Mouse (Mus musculus) testis, postnatal 10 days (tissue): ENCODE measurements around the gene Rnf144b.

Experiments used
- DNase-seq: peaks from one replicate; pipeline ENCODE4 v3.0.0; 2021; ENCODE audit warnings: low spot score

The Rnf144b gene

GRCm38 (mm10) chr13:47180776-47181175, 58.3 kb downstream of the Rnf144b start:
- DNase-seq, result no peak

GRCm38 (mm10) chr13:47182366-47182765, 59.9 kb downstream of the Rnf144b start:
- no peak for DNase-seq

- DNase-seq, result no peak
Measured at GRCm38 (mm10) chr13:47183033-47183730, 60.7 kb downstream of the Rnf144b start.

- no peak for DNase-seq
Measured at GRCm38 (mm10) chr13:47183771-47184170, 61.3 kb downstream of the Rnf144b start.

GRCm38 (mm10) chr13:47187836-47188235, 65.4 kb downstream of the Rnf144b start:
- no peak for DNase-seq

- no peak for DNase-seq
Measured at GRCm38 (mm10) chr13:47189971-47190370, 67.5 kb downstream of the Rnf144b start.

GRCm38 (mm10) chr13:47192200-47192599, 69.7 kb downstream of the Rnf144b start:
- no peak for DNase-seq

- DNase-seq, result no peak
Measured at GRCm38 (mm10) chr13:47192771-47193170, 70.3 kb downstream of the Rnf144b start.

GRCm38 (mm10) chr13:47193326-47194153, 71.1 kb downstream of the Rnf144b start:
- DNase-seq, result peak; percentile 65

- DNase-seq, result no peak
Measured at GRCm38 (mm10) chr13:47194695-47195094, 72.2 kb downstream of the Rnf144b start.

GRCm38 (mm10) chr13:47195491-47195890, 73.0 kb downstream of the Rnf144b start:
- DNase-seq, result no peak

- DNase-seq, result peak; percentile 60
Measured at GRCm38 (mm10) chr13:47200011-47200670, 77.7 kb downstream of the Rnf144b start.

GRCm38 (mm10) chr13:47201962-47202624, 79.6 kb downstream of the Rnf144b start:
- DNase-seq, result peak; percentile 78

- DNase-seq, result no peak
Measured at GRCm38 (mm10) chr13:47210496-47210895, 88.0 kb downstream of the Rnf144b start.

- DNase-seq, result no peak
Measured at GRCm38 (mm10) chr13:47210992-47211391, 88.5 kb downstream of the Rnf144b start.

GRCm38 (mm10) chr13:47211581-47211980, 89.1 kb downstream of the Rnf144b start:
- DNase-seq, result no peak

GRCm38 (mm10) chr13:47213817-47214216, 91.4 kb downstream of the Rnf144b start:
- no peak for DNase-seq

- DNase-seq, result peak; percentile 57
Measured at GRCm38 (mm10) chr13:47214895-47215294, 92.4 kb downstream of the Rnf144b start.

GRCm38 (mm10) chr13:47215815-47216585, 93.5 kb downstream of the Rnf144b start:
- DNase-seq, result no peak

GRCm38 (mm10) chr13:47217107-47217571, 94.7 kb downstream of the Rnf144b start:
- no peak for DNase-seq

GRCm38 (mm10) chr13:47218351-47218750, 95.9 kb downstream of the Rnf144b start:
- DNase-seq, result no peak
